Mouse (Mus musculus): ENCODE results near the gene Hus1.

DNA sequence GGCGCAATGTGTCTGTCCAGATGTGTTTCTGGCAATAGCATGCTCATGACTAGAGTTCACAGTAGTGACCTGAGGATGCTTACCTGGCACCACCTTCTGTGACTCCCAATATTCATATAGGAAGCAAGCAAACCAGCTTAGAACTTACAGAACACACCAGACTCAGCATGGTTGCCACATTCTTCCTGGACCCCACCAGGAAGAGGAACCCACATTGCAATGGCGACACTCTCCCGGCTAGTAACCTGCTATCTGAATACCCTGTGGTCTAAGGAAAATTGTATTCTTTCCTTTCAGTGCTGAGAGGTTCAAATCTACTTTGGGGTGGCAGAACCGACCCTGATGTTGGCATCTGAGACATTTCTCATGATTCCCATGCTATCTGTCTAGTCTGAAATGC, 32.8 kb downstream of the Hus1 start:
- TF ChIP-seq KAT2A (IDR thresholded peaks at IDR 0.05; ENCODE audit: insufficient replicate concordance, low read length) (no peak), CHD2 (IDR thresholded peaks at IDR 0.05; ENCODE audit: low read length) (no peak), MEF2A (IDR thresholded peaks at IDR 0.05; ENCODE audit: borderline replicate concordance, low read depth, low read length) (no peak), EP300 (IDR thresholded peaks at IDR 0.05; ENCODE audit: low read length) (no peak)
